Mouse (Mus musculus): ENCODE data around the gene Gm49486.

GRCm38 (mm10) chr15:79265384-79265783, 36.2 kb downstream of the Gm49486 start:
- TF ChIP-seq CTCF (conservative IDR thresholded peaks at IDR 0.05; ENCODE audit: low read length) (no peak), POU5F1 (IDR thresholded peaks at IDR 0.05; ENCODE audit: borderline replicate concordance, low read length) (no peak)

Data from E14TG2a.4 (cell line).